Mouse (Mus musculus): ENCODE results near the gene A930018P22Rik.

Gene A930018P22Rik

DNA sequence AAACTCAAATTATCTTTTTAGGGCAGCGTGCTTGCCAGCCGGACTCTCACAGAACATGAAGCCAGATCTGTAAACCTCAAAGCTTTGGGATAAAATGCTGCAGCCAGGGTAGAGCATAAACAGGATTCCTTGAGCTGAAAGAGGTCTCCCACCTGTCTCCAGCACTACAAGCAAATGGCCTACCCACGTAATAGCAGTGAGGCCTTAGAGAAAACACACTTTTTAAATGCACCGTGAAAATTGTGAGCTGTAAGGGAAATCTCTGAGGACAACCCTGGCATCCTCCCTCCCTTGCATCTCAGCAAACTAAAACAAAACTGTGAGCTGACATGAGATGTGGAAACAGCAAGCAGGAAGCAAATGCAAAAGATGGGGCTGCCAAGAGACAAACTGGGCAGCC, 35.3 kb downstream of the A930018P22Rik start:
- no peak for DNase-seq (ENCODE audit: low read depth, low spot score)

DNA sequence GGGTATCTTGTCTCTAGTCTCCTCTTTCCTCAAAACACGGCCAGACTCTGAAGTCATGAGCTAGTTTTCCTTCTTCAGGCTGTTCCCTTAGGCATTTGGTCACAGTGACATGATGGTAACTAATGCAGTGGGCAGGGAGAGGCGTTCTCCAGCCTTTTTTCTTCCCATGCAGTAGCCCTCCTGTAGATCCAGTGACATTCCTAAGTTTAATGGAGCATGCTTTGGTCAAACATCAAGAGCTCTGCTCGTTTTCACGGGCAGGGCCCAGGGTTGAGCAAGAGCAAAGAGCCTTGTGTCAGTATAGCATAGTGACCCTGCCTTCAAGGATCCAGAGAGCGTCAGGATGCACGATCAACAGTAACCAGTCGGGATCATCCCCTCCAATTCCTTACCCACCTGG, 40.8 kb downstream of the A930018P22Rik start:
- no peak for DNase-seq (ENCODE audit: low read depth, low spot score)

DNA sequence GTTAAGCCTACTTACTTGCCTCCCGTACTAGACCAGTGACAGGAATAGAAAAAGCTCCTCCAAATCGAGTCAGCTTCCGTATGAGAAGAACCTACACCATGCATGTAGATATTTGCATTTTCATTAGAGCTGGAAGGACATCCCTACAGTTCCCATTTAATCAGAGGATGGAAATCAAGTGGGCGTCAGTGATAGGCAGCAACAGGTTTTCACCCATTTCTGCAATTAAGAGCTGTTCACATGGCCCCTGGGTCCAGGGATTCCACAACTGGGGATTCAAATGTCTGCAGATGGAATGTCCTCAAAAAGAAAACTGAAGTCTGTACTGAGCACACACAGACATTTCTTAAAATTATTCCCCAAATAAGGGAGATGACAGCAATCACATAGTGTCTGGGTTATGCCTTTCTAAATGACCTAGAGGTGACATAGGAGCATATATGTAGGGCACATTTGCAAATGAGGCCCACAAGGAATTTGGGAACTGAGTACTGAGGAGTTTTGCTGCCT, 41.5 kb downstream of the A930018P22Rik start:
- DNase-seq (ENCODE audit: low read depth, low spot score) = no peak

DNA sequence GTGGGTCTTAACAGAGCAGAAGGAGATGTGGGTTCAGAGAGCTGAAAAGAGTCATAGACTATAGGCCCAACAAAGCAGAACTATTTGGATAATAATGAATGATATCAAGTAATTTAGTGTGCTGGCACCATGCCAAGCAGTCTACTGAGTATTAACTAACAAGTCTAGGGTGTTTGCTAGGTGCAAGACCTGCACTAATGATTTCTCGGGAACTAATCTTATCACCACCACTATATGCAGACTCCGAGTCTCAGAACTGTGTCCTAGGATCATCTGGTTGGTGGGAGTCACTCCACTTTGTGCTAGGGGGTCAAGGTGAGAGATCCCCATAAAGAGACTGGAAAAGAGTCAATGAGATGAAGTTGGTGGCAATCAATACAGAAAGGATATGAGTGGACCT, 43.1 kb downstream of the A930018P22Rik start:
- no peak for DNase-seq (ENCODE audit: low read depth, low spot score)

DNA sequence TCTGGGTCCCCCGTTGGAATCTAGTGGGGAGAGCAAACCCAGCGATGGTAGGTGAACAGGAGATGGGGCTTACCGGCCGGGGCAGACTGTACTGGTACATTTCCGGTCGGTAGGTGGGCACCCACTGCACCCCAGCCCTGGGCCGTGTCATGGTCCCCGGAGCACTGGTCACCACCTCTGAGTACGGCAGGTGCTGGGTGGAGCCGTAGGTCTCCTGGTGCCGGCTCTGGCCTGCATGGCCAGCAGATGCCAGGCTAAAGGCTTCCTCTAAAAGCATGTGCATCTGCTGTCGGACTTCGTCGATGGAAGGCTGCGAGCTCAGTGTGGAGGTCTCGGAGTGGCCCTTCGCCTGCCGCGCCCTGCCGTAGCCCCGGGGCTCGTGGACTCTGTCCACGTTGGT, 45.2 kb downstream of the A930018P22Rik start:
- DNase-seq (ENCODE audit: low read depth, low spot score) = no peak

DNA sequence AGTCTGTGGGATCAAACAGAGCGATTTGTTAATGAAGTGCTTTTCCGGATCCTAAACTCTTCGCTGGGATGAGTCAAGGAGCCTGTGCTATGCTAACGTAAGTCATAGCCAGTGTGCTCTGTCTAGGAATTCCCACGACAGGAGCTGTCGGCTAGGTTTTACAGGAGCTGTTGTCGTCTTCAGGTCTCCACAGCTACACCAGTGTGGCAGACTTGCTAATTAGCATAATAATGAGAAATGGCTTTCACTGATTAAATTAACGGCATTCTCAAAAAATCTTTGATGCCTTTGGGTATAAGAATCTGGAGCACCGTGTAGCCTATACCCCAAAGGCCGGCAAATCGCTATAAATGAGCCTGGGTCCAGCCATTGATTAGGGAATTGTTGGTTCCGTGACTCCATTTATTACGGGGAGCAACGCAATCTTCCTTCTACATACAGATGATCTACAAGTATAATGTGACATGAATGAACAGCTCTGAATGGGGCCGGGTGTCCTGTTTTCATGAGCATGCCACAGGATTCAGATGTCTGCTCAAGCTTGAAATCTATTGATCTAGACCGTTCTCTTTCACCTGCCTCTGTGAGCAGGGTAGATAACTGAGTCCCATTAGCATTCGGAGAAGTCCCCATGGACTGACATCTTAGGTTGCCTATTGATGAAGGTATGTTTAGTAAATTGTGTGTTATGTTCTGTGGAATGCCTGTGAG, 45.8 kb downstream of the A930018P22Rik start:
- DNase-seq (ENCODE audit: low read depth, low spot score) = no peak

DNA sequence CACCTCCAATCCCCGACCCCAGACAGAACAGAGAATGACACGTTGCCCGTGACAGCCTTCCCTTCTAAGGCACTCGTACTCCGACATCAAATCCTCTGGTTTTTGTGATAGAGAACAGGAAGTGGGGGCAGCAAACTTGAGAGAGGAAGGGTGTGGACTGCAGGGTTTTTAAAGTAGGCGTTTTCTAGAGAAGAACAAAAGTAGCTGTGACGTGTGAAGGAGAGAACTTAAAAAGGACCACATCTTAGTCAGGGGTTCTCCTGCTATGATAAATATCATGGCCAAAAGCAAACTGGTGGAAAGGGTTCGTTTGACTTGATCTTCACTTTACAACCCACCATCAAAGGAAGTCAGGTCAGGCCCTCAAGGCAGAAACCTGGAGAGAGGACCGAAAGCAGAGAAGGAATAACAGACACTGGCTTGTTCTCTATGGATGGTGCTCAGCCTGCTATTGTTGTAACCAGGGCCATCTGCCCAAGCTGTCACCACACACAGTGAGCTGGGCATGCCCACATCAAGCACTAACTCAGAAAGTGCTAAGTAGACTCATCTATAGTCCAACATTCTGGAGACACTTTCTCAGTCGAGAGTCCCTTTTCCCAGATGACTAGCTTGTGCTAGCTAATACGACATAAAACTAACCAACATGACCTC, 50.3 kb downstream of the A930018P22Rik start:
- DNase-seq (ENCODE audit: low read depth, low spot score) = no peak

DNA sequence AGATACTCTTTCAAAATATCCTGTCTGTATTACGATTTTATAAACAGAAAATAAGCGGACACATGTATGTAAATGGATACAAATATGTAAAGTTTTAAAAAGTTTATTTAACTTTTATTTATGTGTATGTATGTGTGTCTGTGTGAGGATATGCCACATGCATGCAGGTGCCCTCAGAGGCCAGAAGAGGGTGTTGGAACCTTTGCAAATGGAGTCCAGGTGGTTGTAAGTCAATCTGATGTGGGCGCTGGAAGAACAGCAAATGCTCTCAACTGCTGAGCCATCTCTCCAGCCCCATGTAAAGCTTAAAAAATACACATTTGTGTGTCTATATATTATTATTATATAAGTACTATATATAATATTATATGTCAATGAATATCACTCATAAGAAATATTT, 50.9 kb downstream of the A930018P22Rik start:
- no peak for DNase-seq (ENCODE audit: low read depth, low spot score)
